Mouse (Mus musculus) right cerebral cortex, adult 2 months (tissue): ENCODE results near the gene Slc38a2.
A peak's percentile ranks its signal among the peaks of the same experiment; 100 is the strongest.

Experiments
- DNase-seq, 2 experiments: peaks; one replicate each; pipeline ENCODE4 v3.0.0; 2021 to 2022; ENCODE audit warnings: low spot score in 2 of 2

Slc38a2 gene

DNA sequence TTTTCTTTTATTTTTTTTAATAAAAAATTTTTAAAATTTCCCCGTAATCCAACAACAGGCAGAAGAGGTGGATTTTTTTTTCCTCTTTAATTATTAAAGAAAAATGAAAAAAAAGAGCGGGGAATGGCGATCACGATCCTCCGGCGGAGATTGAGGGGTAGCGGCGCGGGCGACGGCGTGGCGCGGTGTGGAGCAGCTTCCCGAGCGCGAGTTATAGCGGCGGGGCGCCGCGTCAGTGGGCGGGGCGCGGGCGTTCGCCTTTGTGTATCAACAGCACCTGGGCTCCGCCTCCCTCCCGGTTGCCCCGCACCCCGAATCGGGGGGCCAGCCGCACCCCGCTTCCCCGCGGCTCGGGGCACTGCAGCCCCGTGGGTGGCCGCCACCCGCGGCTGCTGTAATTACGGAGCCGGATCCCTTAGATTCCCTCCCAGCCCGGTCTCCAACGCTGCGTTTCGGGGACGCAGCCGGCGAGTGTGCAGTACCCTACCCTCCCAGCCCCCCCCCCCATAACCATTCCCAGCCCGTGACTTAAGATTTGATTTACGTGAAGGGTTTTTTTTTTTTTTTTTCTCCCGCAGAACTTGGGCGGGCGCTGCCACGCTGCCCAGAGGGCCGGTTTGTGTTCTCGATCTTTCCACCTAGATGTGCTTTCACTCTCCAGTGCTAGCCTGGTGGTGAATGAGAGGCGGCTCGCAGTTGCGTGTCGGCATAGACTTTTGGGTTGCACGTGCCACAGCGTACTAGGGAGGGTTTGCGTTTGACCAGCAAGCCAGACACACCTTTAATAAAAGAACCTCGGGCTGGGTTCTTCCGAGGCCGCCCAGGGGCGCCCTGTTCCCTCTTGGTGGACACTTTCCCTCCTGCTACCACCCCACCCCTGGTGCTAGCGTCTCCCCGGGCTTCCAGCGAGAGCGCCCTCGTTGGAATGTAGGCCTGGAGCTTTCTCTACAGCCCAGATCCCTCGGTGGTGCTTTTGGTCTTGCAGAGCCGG is at the start of gene Slc38a2:
Gene Slc38a2, minus strand, starts transcription at position 210 of the 991 bp plus-strand sequence.
- peak; percentile 86 to 88 for DNase-seq

DNA sequence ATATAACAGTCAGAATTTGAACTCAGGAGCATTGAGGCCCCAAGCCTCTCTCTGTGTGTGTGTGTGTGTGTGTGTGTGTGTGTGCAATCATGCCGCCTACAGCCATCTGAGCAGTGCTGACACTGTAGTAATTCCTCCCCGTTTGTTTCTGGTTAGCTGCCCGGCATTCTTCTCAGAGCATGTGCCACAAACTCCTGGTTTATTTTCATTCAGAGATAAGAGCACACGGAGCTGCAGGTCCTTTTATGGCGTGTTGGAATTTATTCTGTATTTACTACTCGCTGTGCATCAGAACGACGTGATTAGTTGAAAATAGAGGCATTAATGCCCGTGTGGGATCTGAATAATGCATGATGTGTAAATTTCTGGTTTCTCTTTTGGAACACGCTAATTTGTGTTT is 49.6 kb upstream of the Slc38a2 start:
- no peak for DNase-seq

DNA sequence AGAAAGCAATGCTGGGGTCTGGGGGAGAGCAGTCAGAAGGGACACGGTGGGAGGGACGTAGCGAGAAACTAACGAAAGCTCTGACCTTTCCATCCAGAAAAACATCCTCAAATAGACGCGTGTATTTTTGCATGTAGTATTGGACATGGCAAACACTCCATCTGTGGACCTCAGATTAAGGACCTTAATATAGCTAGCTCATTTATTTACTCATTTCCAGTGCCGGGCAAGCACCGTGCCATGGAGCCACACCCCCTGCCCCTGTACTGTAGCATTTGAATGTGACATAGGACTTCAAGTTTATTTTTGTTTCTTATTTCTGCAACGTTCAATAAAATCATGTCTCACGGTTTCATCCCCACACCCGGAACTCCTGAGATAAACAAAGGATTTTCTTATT is 48.0 kb upstream of the Slc38a2 start:
- DNase-seq, result no peak

DNA sequence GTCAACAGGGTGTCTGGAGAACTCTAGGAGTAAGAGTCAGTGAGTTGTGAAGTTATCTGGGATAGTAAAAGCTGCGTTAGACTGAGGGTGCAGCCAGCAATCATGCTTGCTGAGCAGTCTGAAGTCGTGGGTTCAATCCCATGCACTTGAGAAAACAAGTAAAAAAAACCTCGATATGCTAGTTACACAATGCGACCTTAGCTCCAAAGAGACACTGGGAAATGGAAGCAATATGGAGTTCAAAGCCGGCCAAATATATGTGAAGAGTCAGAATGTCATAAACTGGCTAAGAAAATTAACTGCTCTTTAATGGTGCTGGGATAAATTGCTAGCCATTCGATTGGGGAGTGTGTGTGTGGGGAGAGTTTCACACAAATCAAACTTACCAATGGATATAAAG is 47.5 kb upstream of the Slc38a2 start:
- DNase-seq, result no peak

DNA sequence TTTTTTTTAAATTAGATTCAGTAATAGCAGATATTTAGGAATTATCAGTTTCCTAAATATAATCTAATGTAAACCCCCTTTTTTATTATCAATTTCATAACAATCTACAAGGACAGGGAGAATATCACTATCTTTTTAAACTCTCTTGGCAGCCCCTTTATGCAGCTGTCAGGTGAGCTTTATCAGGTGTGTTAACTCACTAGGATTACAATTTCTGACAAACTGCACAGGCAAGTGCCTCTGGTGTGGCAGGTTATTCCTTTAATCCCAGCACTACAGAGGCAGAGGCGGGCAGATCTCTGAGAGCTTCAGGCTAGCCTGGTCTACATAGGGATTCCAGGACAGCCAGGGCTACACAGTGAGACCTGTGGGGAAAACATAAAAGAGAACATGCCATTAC is 45.8 kb upstream of the Slc38a2 start:
- DNase-seq, result no peak

DNA sequence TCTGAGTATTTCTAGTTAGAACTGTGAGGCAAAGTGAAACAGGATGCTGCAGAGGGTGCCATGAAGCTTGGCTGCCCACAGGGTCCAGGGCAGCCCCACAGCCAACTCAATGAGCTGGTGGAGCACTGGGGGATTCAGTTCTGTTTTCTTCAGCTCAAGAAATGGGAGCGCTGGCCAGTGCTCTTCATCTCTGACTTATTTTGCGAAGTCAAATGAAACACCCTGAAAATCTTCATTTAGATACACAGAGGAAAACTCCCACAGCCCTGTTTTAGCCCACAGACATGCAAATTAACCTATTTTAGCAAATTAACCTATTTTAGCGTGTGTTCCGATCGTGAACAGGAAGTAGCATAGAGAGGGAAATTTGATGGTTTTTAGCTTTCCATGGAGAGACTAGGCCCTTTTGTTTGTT is 45.4 kb upstream of the Slc38a2 start:
- no peak for DNase-seq

DNA sequence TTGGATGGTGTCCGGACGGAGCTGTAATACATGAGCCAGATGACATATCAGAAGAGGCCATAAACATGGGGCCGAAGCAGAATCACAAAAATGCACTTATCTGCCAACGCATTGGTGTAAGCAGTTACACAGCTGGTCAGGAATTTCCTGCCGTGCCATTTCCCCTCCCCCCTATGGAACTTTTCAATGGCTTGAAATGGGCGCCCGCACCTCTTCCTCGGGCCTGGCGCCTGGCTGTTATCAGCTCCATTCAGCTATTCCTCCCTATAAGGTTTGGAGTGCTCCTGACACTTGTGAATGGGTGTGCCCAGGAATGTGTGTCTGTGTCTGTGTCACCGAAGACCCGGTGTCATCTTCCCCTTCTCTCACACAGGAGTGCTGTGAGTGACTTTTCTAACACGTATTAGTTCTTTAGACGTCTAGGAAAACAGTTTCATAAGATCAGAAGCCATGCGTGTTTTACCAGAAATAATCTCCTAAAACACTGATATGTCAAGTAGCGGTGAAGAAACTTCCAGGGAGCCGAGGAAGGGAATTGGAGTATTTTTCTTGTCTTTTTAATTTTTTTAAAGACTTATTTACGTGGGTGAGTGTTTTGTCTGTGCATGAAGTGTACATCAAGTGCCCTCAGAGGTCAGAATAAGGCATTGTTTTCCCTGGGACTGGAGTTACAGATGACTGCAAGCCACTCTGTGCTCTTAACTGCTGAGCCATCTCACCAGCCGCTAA is 44.8 kb upstream of the Slc38a2 start:
- no peak for DNase-seq

DNA sequence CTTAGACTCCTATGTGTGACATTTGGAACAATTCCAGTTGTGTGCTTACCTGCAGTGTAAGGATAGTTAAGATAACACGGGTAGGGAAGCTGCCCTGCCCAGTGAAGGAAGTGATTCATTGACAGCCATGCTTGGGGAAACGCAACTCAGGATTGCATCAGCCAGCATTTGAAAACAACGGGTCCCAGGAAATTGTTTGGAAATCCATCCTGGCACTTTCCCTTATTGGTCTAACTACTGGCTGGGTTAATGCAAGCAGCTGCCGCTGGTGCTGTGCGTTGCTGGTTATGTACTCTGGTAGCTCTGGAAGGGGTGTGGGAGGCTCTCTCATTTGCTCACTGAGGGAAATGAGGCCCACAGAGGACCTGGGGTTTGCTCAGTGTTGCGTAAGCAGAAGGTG is 43.7 kb upstream of the Slc38a2 start:
- no peak for DNase-seq

DNA sequence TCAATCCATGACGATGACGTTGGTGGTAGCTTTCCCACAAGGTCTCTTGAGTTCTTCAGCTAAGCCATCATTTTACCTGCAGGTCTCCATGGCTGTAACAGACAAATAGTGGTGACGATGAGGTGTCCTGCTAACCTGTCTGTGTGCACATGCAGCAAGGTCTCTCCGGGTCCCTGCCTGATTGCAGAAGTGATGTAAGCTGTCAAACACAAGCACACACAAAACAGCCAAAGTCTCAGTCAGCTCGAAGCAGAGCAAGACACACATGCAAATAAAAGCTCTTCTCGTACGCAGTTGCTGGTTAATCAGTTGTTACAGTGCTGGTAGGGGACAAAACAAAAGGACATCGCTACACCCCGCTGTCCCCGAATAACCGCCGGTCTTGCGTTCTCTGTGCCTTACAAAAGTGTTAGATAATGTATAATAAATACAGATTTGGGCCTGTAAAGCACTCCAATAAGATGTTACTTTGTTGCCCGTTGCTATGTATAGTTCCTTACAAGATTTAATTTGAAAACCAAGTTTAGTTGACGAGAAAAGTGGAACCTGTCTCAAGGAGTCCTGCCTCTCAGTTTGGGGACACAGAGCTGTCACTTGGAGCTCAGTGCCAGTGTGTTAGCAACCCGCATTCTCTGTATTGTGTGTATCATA is 43.2 kb upstream of the Slc38a2 start:
- no peak for DNase-seq

DNA sequence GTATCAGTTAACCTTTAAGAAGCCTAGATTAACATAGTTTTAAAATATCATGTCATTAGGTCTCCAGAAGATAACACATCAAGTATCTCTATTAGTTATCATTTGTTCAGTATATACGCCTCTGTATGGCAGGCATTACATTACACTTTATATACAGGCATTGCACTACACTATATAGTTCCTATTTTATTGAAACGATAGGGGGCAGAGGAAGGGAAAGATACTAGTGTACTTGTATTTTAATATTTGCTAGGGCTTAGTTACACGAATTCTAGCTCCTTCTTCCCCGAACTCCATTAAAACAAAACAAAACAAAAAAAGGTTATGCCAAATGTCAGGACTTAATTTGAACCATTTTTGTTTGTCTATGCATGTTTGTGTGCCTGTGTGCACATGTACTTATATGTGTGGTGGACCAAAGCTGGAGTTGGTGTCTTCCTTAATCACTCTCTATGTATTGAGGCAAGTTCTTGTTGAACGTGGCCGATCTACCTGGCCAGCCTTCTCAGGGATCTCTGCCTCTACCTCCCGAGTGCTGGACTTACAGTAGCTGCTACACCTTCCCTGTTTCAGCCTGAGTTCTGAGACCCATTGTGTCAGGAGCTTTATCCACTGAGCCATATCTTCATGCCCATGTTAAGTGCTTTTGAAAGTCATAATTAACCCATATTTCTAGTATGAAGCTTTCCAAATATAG is 41.5 kb upstream of the Slc38a2 start:
- no peak for DNase-seq

DNA sequence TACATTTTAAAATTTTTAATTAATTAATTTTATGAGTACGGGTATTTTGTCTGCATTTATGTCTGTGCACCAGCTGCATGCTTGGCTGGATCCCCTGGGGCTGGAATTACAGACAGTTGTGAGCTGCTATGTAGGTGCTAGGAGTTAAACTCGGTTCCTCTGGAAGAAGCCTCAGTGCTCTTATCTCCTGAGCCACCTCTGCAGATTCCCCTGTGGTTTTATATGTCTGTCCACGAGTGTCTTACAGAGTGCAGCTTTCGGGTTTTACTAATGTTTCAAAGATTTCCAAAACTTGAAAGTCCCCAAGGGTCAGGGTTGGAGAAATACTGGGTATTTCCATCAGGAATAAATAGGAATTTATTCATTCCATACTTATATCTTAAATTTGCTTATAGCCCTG is 40.6 kb upstream of the Slc38a2 start:
- no peak for DNase-seq

DNA sequence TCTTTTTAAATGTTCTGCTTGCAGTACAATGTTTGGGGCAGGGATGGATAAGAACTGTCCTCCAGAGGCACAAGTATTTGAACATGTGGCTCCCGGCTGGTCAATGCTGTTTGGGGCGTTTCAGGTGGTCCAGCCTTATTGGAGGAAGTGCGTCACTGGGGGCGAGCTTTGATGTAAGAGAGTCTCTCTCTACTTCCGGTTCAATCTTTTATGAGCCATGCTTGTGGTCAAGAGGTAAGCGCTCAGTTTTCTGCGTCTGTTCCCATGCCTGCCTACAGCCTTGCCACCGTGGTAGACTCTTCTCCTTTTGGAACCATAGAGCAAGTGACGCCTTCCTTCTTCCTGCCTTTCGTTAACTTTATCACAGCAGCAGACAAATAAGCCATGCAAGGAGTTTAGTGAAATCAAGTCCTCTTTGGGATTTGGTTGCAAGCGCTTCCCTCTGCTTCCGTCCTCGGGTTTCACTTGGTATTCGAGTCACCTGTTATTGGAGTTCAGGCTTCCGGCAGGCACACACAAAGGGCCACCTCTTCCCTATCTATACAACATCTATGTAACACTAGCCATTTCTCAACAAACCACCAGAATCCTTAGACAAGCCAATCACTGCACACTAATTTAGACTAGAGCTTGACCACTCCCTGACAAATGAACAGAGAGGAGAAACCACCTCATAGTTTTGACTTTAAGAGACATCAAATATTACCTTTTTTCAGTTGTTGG is 37.3 kb upstream of the Slc38a2 start:
- DNase-seq, result no peak

DNA sequence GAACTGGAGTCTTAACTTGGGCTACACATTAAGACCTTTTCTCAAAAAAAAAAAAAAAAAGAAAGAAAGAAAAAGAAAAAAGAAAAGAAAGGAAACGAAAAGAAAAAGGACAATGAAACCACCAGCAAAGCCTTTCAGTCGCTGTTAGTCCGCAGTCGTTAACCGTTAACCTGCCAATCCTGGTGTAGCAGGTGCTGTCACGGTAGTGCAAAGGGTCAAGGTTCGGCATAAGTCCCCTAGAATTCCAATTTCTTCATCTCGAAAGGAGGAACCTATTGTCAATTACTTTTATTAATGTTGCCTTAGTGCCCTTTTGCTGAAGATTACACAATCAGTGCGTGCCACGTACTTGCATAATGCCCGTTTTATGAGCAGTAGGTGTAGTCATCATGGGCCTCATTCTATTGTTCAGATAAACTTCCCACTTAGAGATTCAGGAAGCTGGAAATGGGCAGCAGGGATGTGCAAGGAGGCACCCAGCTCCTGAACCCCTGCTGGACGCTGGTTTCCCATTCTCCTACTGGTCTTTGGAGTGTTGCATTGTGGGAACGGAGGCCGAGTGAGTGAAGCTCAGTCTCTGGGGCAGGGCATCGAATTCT is 36.1 kb upstream of the Slc38a2 start:
- no peak for DNase-seq

DNA sequence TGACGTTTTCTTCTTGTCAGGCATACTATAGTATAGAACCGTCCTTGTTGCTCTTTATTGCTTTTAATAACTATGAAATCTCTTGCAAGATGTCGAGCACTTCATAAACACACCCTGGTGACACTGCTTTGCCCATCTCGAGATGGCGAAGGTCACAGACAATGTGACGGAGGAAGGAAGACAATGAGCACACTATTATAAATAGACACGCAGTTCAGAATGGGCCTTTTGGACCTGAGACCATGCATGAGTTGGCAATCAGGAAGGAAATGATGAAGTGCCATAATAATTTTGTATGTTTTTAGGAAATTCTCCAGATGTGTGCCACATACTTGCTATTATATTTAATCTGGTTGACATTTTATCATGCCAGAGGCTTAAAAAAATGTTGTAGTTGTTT is 34.9 kb upstream of the Slc38a2 start:
- no peak for DNase-seq

DNA sequence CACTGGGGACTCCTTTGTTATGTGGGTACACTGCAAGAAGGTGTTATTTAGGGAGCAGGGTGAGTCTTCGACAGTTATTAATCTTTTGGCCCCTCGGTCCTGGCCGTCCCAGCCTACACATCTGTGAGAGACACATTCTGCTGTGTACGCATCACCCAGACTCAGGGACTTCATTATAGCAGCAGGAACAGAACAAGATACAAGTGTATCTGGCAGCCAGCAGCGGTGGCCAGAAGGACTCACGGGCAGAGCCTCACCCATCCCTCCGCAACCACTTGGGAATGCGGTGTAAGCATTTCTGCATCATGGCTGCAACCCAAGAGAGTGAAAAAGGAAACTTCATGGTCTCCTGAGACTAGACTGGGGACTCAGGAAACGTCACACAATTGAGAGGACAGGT is 30.9 kb upstream of the Slc38a2 start:
- no peak for DNase-seq

DNA sequence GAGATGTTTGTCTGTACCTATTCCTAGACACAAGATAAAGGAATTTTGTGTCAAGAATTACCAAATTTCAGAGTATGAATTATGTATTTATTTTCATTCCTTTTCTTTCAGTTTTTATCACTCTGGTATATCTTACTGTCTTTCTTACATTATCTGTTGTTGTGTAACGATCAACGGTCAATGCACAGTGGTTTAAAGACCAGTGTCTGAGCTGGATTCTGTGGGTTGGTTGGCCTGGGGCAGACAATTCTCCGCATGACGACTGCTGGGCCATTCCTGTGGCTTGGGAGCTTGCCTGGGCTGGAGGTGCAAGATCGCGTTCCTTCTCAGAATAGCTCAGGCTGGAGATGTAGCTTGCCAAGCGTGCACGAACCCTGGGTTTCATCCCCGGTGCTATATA is 30.3 kb upstream of the Slc38a2 start:
- no peak for DNase-seq

DNA sequence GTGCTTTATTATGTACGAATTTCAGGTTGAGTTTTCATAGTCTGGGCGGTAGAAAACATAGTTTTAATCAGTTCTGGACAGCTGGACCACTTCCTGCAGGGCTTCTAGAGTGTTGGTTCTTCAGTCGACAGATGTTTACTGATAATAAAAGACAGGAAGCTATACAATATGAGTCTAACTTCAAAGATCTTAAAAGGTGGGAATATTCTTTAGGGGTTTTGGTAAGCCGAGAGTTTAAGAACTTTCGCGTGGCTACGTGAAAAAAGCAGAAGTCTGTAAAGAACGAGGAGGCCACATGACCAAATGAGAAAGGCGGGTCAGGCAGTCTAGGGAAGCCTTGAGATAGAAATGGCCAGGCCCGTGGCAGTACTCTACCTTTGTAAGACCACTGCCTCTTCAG is 29.5 kb upstream of the Slc38a2 start:
- no peak for DNase-seq

DNA sequence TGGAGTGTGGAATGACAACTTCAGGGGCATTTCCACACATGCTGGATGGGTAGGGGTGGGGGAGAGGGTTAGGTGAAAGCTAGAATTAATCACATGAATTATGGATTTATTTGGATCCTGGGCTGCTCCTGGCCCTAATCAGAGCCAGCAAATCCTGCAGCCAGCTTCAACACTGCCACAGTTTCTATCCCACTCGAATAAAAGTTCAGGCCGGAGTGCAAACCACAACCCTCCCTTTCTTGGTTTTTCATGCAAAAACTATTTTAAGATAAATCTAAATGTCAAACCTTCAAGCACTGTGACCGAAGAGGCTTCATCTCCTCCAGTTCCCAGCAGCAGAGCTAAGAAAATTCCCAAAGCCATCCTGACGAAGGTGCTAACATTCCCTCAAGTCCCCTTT is 28.8 kb upstream of the Slc38a2 start:
- no peak for DNase-seq

DNA sequence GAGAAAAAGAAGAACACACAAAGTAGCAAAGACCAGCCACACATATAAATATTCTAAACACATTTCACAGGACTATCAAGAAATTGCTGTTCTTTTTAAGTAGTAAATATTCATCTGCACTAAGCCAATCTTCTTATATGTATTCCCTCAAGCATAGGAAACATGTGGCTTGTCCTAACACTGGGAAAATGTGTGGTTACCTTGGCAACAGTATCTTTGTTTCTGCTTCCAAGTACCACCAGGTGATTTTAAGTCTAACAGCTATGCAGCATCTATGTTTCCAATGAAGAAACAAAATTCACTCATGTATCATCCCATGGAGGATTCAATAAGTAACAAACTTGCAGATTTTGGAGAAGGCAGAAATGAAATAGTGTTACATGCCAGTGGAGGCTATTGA is 25.0 kb upstream of the Slc38a2 start:
- DNase-seq, result no peak

DNA sequence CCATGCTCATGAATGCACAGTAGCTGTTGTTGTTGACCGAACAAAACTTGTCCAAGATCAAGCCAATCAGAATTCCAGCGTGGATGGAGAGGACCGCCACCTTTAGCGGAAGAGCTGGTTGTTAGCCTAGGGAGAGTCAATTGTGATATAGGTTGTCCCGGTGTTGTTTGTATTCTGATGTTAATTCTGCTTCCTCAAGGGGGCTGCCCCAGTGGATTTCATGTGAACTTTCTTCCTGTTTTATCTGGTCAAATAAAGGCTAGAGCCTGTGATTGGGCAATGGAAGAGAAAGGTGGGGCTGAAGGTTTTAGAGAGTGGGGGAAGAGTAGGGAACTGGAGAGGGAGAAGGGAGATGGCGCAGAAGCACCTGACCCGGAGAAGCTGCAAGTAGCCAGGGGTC is 22.7 kb upstream of the Slc38a2 start:
- no peak for DNase-seq

DNA sequence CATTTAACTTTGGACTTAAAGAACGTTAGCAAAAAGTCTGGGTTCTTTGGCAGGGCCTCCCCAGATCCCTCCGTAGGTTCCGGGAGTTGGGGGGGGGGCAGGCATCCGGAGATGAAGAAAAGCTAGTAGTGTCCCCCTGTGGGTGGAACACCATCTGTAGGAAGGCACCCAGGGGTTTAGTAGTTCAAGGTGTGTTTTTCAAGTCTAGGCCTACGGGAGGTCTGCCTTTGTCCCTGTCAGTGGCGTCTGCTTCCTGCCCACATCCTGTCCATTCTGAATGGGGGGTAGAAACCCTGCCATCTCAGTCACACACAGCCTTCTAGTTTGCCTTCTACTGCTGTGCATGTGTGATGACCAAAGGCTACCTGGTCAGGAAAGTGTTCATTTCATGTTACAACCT is 20.6 kb upstream of the Slc38a2 start:
- DNase-seq, result no peak
